Mouse (Mus musculus) kidney, adult 2 months (tissue): ENCODE data around the gene Itga6.

Source experiments
- CTCF ChIP-seq: fragments of 200-500 bp; conservative IDR thresholded peaks from 2 replicates; pipeline ENCODE4 v1.5.1; 2011; ENCODE audit warnings: low read depth, mild to moderate bottlenecking, control low read depth, low read length, moderate library complexity, mixed read lengths; ENCODE audit not compliant: insufficient read depth, insufficient read length
- POLR2A ChIP-seq: fragments of 200-500 bp; IDR thresholded peaks from one replicate; pipeline ENCODE4 v1.6.1; 2011; ENCODE audit warnings: low read depth, low read length, control low read depth

DNA sequence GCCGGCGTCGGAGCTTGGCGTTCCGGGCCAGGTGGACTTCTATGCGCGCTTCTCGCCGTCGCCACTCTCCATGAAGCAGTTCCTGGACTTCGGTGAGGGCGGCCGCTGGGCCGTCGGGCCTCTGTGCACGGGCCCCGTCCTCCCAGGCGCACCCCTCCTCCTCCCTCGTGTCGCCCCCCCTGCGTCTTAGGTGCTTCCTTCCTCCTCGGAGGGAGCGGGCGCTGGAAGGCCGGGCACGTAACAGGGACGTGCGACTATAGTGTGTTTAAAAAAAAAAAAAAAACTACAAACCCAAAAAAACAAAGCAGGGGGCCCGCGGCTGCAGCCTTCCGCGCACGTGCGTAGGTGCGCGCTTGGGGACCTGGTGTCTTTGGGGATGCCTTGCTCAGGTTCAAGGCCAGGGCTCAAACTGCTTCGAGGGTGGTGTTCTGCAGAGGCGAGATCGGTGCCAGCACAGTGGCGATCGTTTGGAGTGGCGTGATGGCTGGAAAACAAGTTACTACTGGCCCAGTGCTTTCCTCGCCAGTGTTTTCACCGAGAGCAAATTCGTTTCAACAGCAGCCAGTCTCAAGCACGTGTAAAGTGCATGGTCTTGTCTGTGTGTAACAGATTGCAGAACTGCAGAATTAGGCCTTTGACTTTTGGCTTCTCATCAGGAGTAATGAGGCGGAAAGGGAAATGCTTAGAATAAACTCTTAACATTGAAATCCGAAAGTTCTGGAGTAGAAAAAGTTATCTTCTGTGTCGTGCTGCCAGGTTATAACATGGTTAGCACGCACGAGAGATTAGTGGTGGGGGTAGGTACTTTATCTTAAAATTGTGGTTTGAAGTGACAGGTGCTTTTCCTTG lies 128.3 kb downstream of the Itga6 start:
- no peak for TF ChIP-seq POLR2A
- no peak for TF ChIP-seq CTCF
